Mouse (Mus musculus): ENCODE measurements around the gene Cyb5b.
"Not testable (repeated sequence)": the region's sequence is repeated elsewhere in the genome, so short reads cannot be mapped to it uniquely, and the experiment has no call there.

- not testable (repeated sequence) for TF ChIP-seq TAL1, GATA1 (IDR thresholded peaks at IDR 0.05; ENCODE audit: low read length)
These were observed 42.4 kb upstream of the Cyb5b start for GRCm38 (mm10) chr8:107108089-107108488.

All from erythroblast, embryonic 14.5 days (primary cell).